Mouse (Mus musculus): ENCODE results near the gene Pabpn1l. TPM values are rescaled to one million over a fixed set of nuclear protein-coding genes. Genes with fewer than 3 reads are reported as not detected.

The Pabpn1l gene
- polyA plus RNA-seq, 1 experiment: 0.55 TPM

DNA sequence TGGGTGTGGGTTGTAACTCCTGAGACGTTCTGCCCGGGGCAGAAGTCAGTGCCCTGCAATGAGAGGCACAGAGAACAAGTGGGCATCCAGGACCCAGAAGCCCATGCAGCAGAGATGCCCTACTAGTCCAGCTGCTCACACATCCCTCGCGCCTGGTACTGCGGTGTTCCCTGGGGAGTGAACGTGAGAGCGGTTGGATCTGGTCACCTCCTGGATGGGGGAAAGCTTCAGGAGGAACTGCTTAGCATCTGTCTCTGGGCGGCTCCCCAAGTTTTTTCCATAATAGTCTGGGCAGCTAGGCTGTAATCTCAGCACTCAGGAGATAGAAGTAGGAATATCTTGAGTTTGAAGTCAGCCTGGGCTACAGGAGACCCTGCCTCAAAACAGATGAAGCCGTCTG is 37.6 kb downstream of the Pabpn1l start:
- H3K36me3 ChIP-seq (ENCODE audit: control insufficient read depth, insufficient read depth): no peaks in the 10 kb centered on the region
- TF ChIP-seq MYOG (IDR thresholded peaks at IDR 0.05; ENCODE audit: control insufficient read depth in 1 of 3, insufficient read depth in 1 of 3, insufficient read length in 2 of 3, low read depth in 2 of 3) (peak in 2 of 3 experiments; percentile 17 to 34), MYOD1 (IDR thresholded peaks at IDR 0.05; ENCODE audit: control insufficient read depth in 1 of 3, insufficient read length in 2 of 3, low read depth in 2 of 3) (peak in 1 of 3 experiments; percentile 44), POLR2A (IDR thresholded peaks at IDR 0.05; ENCODE audit: insufficient read length, low read depth) (no peak)

DNA sequence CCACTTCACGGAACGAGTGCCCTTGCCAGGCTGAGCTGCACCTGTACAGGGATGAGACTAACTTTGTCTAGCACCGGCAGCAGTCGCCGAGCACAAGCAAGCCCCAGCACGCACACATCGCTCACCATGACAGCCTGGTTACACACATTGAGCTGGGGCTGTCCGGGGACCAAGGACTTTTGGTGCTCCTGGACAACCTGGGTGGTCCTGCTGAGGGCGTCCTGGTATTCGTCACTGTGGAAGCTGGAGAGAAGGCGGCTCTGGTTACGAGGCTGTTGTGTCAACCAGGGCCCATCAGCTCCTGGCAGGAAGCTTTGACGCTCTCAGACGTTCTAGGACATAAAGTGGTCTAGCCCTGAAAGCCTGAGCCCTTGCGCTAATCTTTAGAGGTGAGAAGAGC is 41.6 kb downstream of the Pabpn1l start:
- Histone ChIP-seq H3K4me2 (ENCODE audit: low read depth) (no peak overlapping the region), H3K4me3 (no peak overlapping the region), H3K36me3 (ENCODE audit: control insufficient read depth, insufficient read depth) (no peaks in the 10 kb centered on the region), H3K27me3 (ENCODE audit: control insufficient read depth, insufficient read depth, insufficient read length) (no peaks in the 10 kb centered on the region), H3ac (ENCODE audit: control insufficient read depth, insufficient read length) (no peak overlapping the region), H3K79me2 (ENCODE audit: control insufficient read depth, insufficient read depth) (peaks cover 6% of the 10 kb centered on the region)
- TF ChIP-seq MAX (IDR thresholded peaks at IDR 0.05; ENCODE audit: low read depth) (no peak), TCF12 (IDR thresholded peaks at IDR 0.05; ENCODE audit: insufficient read depth, poor library complexity, severe bottlenecking) (no peak), MYOG (IDR thresholded peaks at IDR 0.05; ENCODE audit: control insufficient read depth in 1 of 3, insufficient read depth in 1 of 3, insufficient read length in 2 of 3, low read depth in 2 of 3) (no peak), MYOD1 (IDR thresholded peaks at IDR 0.05; ENCODE audit: control insufficient read depth in 1 of 3, insufficient read length in 2 of 3, low read depth in 2 of 3) (no peak), E2F4 (IDR thresholded peaks at IDR 0.05; ENCODE audit: insufficient read depth) (no peak), REST (IDR thresholded peaks at IDR 0.05; ENCODE audit: insufficient read depth, insufficient read length) (no peak), POLR2A (IDR thresholded peaks at IDR 0.05; ENCODE audit: insufficient read length, low read depth) (no peak), CEBPB (IDR thresholded peaks at IDR 0.05; ENCODE audit: insufficient read depth, poor library complexity, severe bottlenecking) (no peak), POLR2AphosphoS2 (IDR thresholded peaks at IDR 0.05; ENCODE audit: insufficient read length, low read depth) (no peak), USF1 (IDR thresholded peaks at IDR 0.05; ENCODE audit: low read depth) (no peak), TCF3 (IDR thresholded peaks at IDR 0.05; ENCODE audit: insufficient read length, low read depth) (no peak)

More for the DNA sequence above, 37.6 kb downstream of the Pabpn1l start:
- Histone ChIP-seq H3ac (ENCODE audit: control insufficient read depth, insufficient read length) (no peak overlapping the region), H3K79me2 (ENCODE audit: control insufficient read depth, insufficient read depth) (no peaks in the 10 kb centered on the region), H3K4me3 (no peak overlapping the region), H3K27me3 (ENCODE audit: control insufficient read depth, insufficient read depth, insufficient read length) (no peaks in the 10 kb centered on the region), H3K4me2 (ENCODE audit: low read depth) (peak overlapping the region; percentile 72)

DNA sequence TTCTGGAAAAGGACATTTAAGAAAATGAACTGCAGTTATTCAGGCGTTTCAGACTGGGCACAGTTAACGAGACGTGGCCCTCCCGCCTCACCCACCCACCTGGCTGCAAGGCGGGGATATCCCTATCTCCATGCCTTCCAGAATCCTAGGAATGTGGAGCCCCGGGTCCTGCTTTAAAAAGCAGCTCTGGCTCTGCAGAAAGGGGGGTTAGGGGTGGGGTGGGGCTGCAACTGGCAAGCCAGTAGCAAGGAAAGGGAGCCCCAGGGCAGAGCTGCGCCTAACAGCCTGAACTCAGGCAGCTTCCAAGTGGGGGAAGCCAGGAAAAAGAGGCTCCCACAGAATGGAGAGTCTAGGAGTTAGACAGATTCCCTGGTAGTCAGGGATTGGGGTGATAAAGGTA is 43.3 kb downstream of the Pabpn1l start:
- H3K4me2 ChIP-seq (ENCODE audit: low read depth): no peak overlapping the region
- no peak overlapping the region for H3ac ChIP-seq (ENCODE audit: control insufficient read depth, insufficient read length)
- H3K4me3 ChIP-seq: no peak overlapping the region
- H3K36me3 ChIP-seq (ENCODE audit: control insufficient read depth, insufficient read depth): no peaks in the 10 kb centered on the region
- TF ChIP-seq MAX (IDR thresholded peaks at IDR 0.05; ENCODE audit: low read depth) (no peak), POLR2A (IDR thresholded peaks at IDR 0.05; ENCODE audit: insufficient read length, low read depth) (no peak), E2F4 (IDR thresholded peaks at IDR 0.05; ENCODE audit: insufficient read depth) (no peak), USF1 (IDR thresholded peaks at IDR 0.05; ENCODE audit: low read depth) (no peak), SRF (IDR thresholded peaks at IDR 0.05; ENCODE audit: control insufficient read depth, insufficient read length, low read depth) (no peak), MYOG (IDR thresholded peaks at IDR 0.05; ENCODE audit: control insufficient read depth in 1 of 3, insufficient read depth in 1 of 3, insufficient read length in 2 of 3, low read depth in 2 of 3) (no peak), TCF3 (IDR thresholded peaks at IDR 0.05; ENCODE audit: insufficient read length, low read depth) (no peak), REST (IDR thresholded peaks at IDR 0.05; ENCODE audit: insufficient read depth, insufficient read length) (no peak), CEBPB (IDR thresholded peaks at IDR 0.05; ENCODE audit: insufficient read depth, poor library complexity, severe bottlenecking) (no peak), TCF12 (IDR thresholded peaks at IDR 0.05; ENCODE audit: insufficient read depth, poor library complexity, severe bottlenecking) (no peak)
- H3K27me3 ChIP-seq (ENCODE audit: control insufficient read depth, insufficient read depth, insufficient read length): no peaks in the 10 kb centered on the region
- H3K79me2 ChIP-seq (ENCODE audit: control insufficient read depth, insufficient read depth): peaks cover 11% of the 10 kb centered on the region

DNA sequence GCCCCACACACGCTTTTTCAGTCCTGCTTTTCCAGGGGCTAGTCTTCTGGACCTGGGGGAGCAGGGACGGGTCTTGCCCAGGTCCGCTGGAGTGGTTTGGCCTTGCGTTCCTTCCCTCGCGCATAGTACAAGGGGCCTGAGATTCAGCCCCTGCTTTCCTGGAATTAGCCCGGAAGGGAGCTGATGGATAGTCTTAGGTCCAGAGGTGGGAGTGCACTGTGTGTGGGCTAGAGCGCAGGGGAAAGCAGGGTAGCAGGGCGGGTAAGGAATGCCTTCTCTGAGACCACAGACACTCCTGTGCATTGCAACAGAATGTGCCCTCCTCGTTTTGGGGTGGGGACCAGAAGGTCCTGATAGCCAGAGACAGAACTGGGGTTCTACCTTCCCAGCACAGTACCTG is 45.4 kb downstream of the Pabpn1l start:
- Histone ChIP-seq H3K4me3 (peak overlapping the region; percentile 45), H3K27me3 (ENCODE audit: control insufficient read depth, insufficient read depth, insufficient read length) (no peaks in the 10 kb centered on the region), H3K36me3 (ENCODE audit: control insufficient read depth, insufficient read depth) (peaks cover 3% of the 10 kb centered on the region), H3ac (ENCODE audit: control insufficient read depth, insufficient read length) (peak overlapping the region; percentile 69), H3K79me2 (ENCODE audit: control insufficient read depth, insufficient read depth) (peaks cover 11% of the 10 kb centered on the region), H3K4me2 (ENCODE audit: low read depth) (peak overlapping the region; percentile 84)
- TF ChIP-seq POLR2AphosphoS2 (IDR thresholded peaks at IDR 0.05; ENCODE audit: insufficient read length, low read depth): no peak
- TF ChIP-seq POLR2A (IDR thresholded peaks at IDR 0.05; ENCODE audit: insufficient read length, low read depth): no peak
- TF ChIP-seq E2F4 (IDR thresholded peaks at IDR 0.05; ENCODE audit: insufficient read depth): no peak
- no peak for TF ChIP-seq MYOG (IDR thresholded peaks at IDR 0.05; ENCODE audit: control insufficient read depth in 1 of 3, insufficient read depth in 1 of 3, insufficient read length in 2 of 3, low read depth in 2 of 3)
- no peak for TF ChIP-seq USF1 (IDR thresholded peaks at IDR 0.05; ENCODE audit: low read depth)
- TF ChIP-seq REST (IDR thresholded peaks at IDR 0.05; ENCODE audit: insufficient read depth, insufficient read length): no peak
- TF ChIP-seq MYOD1 (IDR thresholded peaks at IDR 0.05; ENCODE audit: control insufficient read depth in 1 of 3, insufficient read length in 2 of 3, low read depth in 2 of 3): no peak
- TF ChIP-seq TCF12 (IDR thresholded peaks at IDR 0.05; ENCODE audit: insufficient read depth, poor library complexity, severe bottlenecking): no peak
- no peak for TF ChIP-seq SRF (IDR thresholded peaks at IDR 0.05; ENCODE audit: control insufficient read depth, insufficient read length, low read depth)

DNA sequence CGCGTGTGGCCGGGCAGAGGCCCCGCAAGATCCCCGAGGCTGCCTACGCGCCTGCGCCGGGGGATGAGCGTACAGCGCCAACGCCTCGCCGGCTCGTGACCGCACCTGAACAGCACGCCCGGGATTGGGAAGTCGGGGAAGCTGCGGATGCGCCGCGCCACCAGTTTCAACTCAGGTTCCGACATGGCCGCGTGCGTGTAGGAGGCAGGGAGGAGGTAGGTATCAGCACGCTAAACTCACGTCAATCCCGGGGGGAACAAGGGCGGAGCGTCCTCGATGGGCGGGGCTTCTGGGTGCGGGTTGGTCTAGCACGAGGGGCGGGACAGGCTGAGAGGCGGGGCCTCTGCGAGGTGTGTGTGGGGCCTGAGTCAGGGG is 45.9 kb downstream of the Pabpn1l start, which contains the start of gene Aprt:
Gene Aprt (minus strand): TSS at position 262 of the 375 bp plus-strand sequence.
- Histone ChIP-seq H3K79me2 (ENCODE audit: control insufficient read depth, insufficient read depth) (peaks cover 11% of the 10 kb centered on the region), H3K27me3 (ENCODE audit: control insufficient read depth, insufficient read depth, insufficient read length) (no peaks in the 10 kb centered on the region), H3K36me3 (ENCODE audit: control insufficient read depth, insufficient read depth) (peaks cover 3% of the 10 kb centered on the region), H3K4me2 (ENCODE audit: low read depth) (peak within 1 kb of the TSS; percentile 84), H3K4me3 (peak within 1 kb of the TSS; percentile 45), H3ac (ENCODE audit: control insufficient read depth, insufficient read length) (peak within 1 kb of the TSS; percentile 69)
- no peak for TF ChIP-seq TCF3 (IDR thresholded peaks at IDR 0.05; ENCODE audit: insufficient read length, low read depth)
- TF ChIP-seq POLR2AphosphoS2 (IDR thresholded peaks at IDR 0.05; ENCODE audit: insufficient read length, low read depth): peak; percentile 93
- TF ChIP-seq MYOD1 (IDR thresholded peaks at IDR 0.05; ENCODE audit: control insufficient read depth in 1 of 3, insufficient read length in 2 of 3, low read depth in 2 of 3): no peak
- peak; percentile 77 for TF ChIP-seq POLR2A (IDR thresholded peaks at IDR 0.05; ENCODE audit: insufficient read length, low read depth)
- TF ChIP-seq CEBPB (IDR thresholded peaks at IDR 0.05; ENCODE audit: insufficient read depth, poor library complexity, severe bottlenecking): no peak
- TF ChIP-seq REST (IDR thresholded peaks at IDR 0.05; ENCODE audit: insufficient read depth, insufficient read length): peak; percentile 4

Data from myocyte (in vitro differentiated cells).